Mouse (Mus musculus) limb, embryonic 11.5 days (tissue): ENCODE data around the gene Hba-x. TPM values are rescaled to one million over a fixed set of nuclear protein-coding genes. Genes with fewer than 3 reads are reported as not detected.
A peak's percentile ranks its signal among the peaks of the same experiment; 100 is the strongest.

Source experiments
- ATAC-seq: fragments of 200-750 bp; cut with Nextera tagmentation; 2 replicates; pipeline ENCODE4 v1.8.0; 2017; ENCODE audit warnings: low read depth; ENCODE audit not compliant: insufficient number of reproducible peaks, low FRiP score, low TSS enrichment
- DNase-seq: peaks from one replicate; pipeline ENCODE4 v3.0.0-alpha.2; 2015; ENCODE audit warnings: low spot score
- H3K27ac ChIP-seq: fragments of 300-500 bp; sonication (generic); replicated peaks from 2 replicates; pipeline ENCODE4 v1.5.1; 2014; ENCODE audit warnings: low read depth, mild to moderate bottlenecking, low read length
- H3K27me3 ChIP-seq: fragments of 300-500 bp; sonication (generic); 2 replicates; pipeline ENCODE4 v1.6.1; 2014; ENCODE audit warnings: mild to moderate bottlenecking, low read length, mixed read lengths; ENCODE audit not compliant: control insufficient read depth, insufficient read depth
- H3K36me3 ChIP-seq: fragments of 300-500 bp; sonication (generic); 2 replicates; pipeline ENCODE4 v1.6.1; 2014; ENCODE audit warnings: mild to moderate bottlenecking, low read length, moderate library complexity, mixed read lengths; ENCODE audit not compliant: control insufficient read depth, insufficient read depth
- H3K4me1 ChIP-seq: fragments of 300-500 bp; sonication (generic); 2 replicates; pipeline ENCODE4 v1.6.1; 2014; ENCODE audit warnings: low read length, mixed read lengths; ENCODE audit not compliant: control insufficient read depth, insufficient read depth
- H3K4me2 ChIP-seq: fragments of 300-500 bp; sonication (generic); 2 replicates; pipeline ENCODE4 v1.6.1; 2014; ENCODE audit warnings: low read depth, mild to moderate bottlenecking, moderate library complexity; ENCODE audit not compliant: severe bottlenecking
- H3K4me3 ChIP-seq: fragments of 300-500 bp; sonication (generic); 2 replicates; pipeline ENCODE4 v1.5.1; 2014; ENCODE audit warnings: low read depth, low read length
- H3K9ac ChIP-seq: fragments of 300-500 bp; sonication (generic); 2 replicates; pipeline ENCODE4 v1.6.1; 2014; ENCODE audit warnings: mild to moderate bottlenecking, low read length
- H3K9me3 ChIP-seq: fragments of 300-500 bp; sonication (generic); 2 replicates; pipeline ENCODE4 v1.6.1; 2016; ENCODE audit warnings: low read length; ENCODE audit not compliant: control insufficient read depth
- WGBS: fragments of 180-500 bp; shearing (Covaris S2); extraction: QIAGEN DNeasy Blood & Tissue Kit; methylation state at CpG from one replicate; pipeline ENCODE4 v1.1.7; 2014; 5-methylcytosine and 5-hydroxymethylcytosine counted together
- polyA plus RNA-seq: library from polyadenylated mRNA; unstranded; fragments of >200 nt; fragmentation: Nextera tagmentation; extraction: Ambion mirVana; gene quantifications from 2 replicates; pipeline ENCODE4 v1.2.1, GENCODE M21; 2014

Gene Hba-x
- polyA plus RNA-seq, 1 experiment from 2014 or later = 2,443 TPM

GRCm38 (mm10) chr11:32234816-32235485 is 41.2 kb upstream of the Hba-x start:
- H3K9ac ChIP-seq = no peak overlapping the region
- 92% methylated on average over 6 of the region's 6 CpGs for WGBS
- no peaks in the 10 kb centered on the region for H3K9me3 ChIP-seq
- DNase-seq (no peak), ATAC-seq (no peak)
- H3K4me3 ChIP-seq = no peak overlapping the region
- H3K36me3 ChIP-seq = peaks cover 8% of the 10 kb centered on the region; the same call in 1 of the 2 replicates
- H3K4me1 ChIP-seq = no peaks in the 10 kb centered on the region
- H3K4me2 ChIP-seq = no peak overlapping the region
- H3K27me3 ChIP-seq = no peaks in the 10 kb centered on the region
- H3K27ac ChIP-seq = no peak overlapping the region

GRCm38 (mm10) chr11:32235646-32236045 is 40.6 kb upstream of the Hba-x start:
- H3K4me1 ChIP-seq = no peaks in the 10 kb centered on the region
- WGBS = 82% methylated on average over 3 of the region's 3 CpGs
- DNase-seq = no peak
- H3K36me3 ChIP-seq = peaks cover 8% of the 10 kb centered on the region; the same call in 1 of the 2 replicates
- H3K9me3 ChIP-seq = no peaks in the 10 kb centered on the region
- no peak overlapping the region for H3K9ac ChIP-seq
- H3K27me3 ChIP-seq = no peaks in the 10 kb centered on the region
- H3K4me2 ChIP-seq = no peak overlapping the region
- H3K4me3 ChIP-seq = no peak overlapping the region
- no peak for ATAC-seq
- no peak overlapping the region for H3K27ac ChIP-seq

GRCm38 (mm10) chr11:32236132-32236531 is 40.1 kb upstream of the Hba-x start:
- no peak overlapping the region for H3K4me3 ChIP-seq
- ATAC-seq (no peak), DNase-seq (no peak)
- H3K9ac ChIP-seq = no peak overlapping the region
- 83% methylated on average over 2 of the region's 2 CpGs for WGBS
- H3K4me2 ChIP-seq = no peak overlapping the region
- no peaks in the 10 kb centered on the region for H3K9me3 ChIP-seq
- H3K27me3 ChIP-seq = no peaks in the 10 kb centered on the region
- no peak overlapping the region for H3K27ac ChIP-seq
- no peaks in the 10 kb centered on the region for H3K4me1 ChIP-seq
- peaks cover 8% of the 10 kb centered on the region; the same call in 1 of the 2 replicates for H3K36me3 ChIP-seq

GRCm38 (mm10) chr11:32236712-32237410 is 39.3 kb upstream of the Hba-x start:
- Histone ChIP-seq H3K36me3 (peaks cover 7% of the 10 kb centered on the region; the same call in 1 of the 2 replicates), H3K9me3 (no peaks in the 10 kb centered on the region), H3K27me3 (no peaks in the 10 kb centered on the region), H3K4me2 (no peak overlapping the region), H3K9ac (no peak overlapping the region), H3K4me3 (no peak overlapping the region), H3K4me1 (no peaks in the 10 kb centered on the region), H3K27ac (no peak overlapping the region)
- 64% methylated on average over 9 of the region's 9 CpGs for WGBS
- no peak for ATAC-seq
- peak; percentile 73 for DNase-seq

GRCm38 (mm10) chr11:32237411-32237795 is 38.8 kb upstream of the Hba-x start:
- no peaks in the 10 kb centered on the region for H3K27me3 ChIP-seq
- DNase-seq (no peak), ATAC-seq (no peak)
- WGBS = 89% methylated on average over 3 of the region's 3 CpGs
- no peak overlapping the region for H3K27ac ChIP-seq
- H3K36me3 ChIP-seq = peaks cover 7% of the 10 kb centered on the region; the same call in 1 of the 2 replicates
- H3K9ac ChIP-seq = no peak overlapping the region
- no peaks in the 10 kb centered on the region for H3K4me1 ChIP-seq
- no peaks in the 10 kb centered on the region for H3K9me3 ChIP-seq
- H3K4me2 ChIP-seq = no peak overlapping the region
- no peak overlapping the region for H3K4me3 ChIP-seq

GRCm38 (mm10) chr11:32238093-32238860 is 37.9 kb upstream of the Hba-x start:
- peak; percentile 80 for DNase-seq
- H3K27ac ChIP-seq = no peak overlapping the region
- H3K4me1 ChIP-seq = no peaks in the 10 kb centered on the region
- ATAC-seq = 0 out of 2 replicates have a peak, but pooled peaks have one; percentile 49
- H3K36me3 ChIP-seq = peaks cover 5% of the 10 kb centered on the region; the same call in 1 of the 2 replicates
- H3K4me2 ChIP-seq = no peak overlapping the region
- H3K4me3 ChIP-seq = no peak overlapping the region
- H3K9ac ChIP-seq = no peak overlapping the region
- H3K9me3 ChIP-seq = no peaks in the 10 kb centered on the region
- 67% methylated on average over 5 of the region's 5 CpGs for WGBS
- no peaks in the 10 kb centered on the region for H3K27me3 ChIP-seq

GRCm38 (mm10) chr11:32241391-32241790 is 34.8 kb upstream of the Hba-x start:
- Histone ChIP-seq H3K9me3 (no peaks in the 10 kb centered on the region), H3K9ac (no peak overlapping the region), H3K27ac (no peak overlapping the region), H3K27me3 (no peaks in the 10 kb centered on the region), H3K4me3 (no peak overlapping the region), H3K4me2 (no peak overlapping the region), H3K4me1 (no peaks in the 10 kb centered on the region), H3K36me3 (peaks cover 5% of the 10 kb centered on the region)
- DNase-seq (no peak), ATAC-seq (no peak)

GRCm38 (mm10) chr11:32242209-32242608 is 34.0 kb upstream of the Hba-x start:
- no peaks in the 10 kb centered on the region for H3K4me1 ChIP-seq
- DNase-seq (no peak), ATAC-seq (no peak)
- no peaks in the 10 kb centered on the region for H3K9me3 ChIP-seq
- no peak overlapping the region for H3K4me2 ChIP-seq
- no peak overlapping the region for H3K4me3 ChIP-seq
- no peaks in the 10 kb centered on the region for H3K27me3 ChIP-seq
- H3K36me3 ChIP-seq = peaks cover 5% of the 10 kb centered on the region
- no peak overlapping the region for H3K27ac ChIP-seq
- WGBS = 96% methylated on average over 3 of the region's 3 CpGs
- no peak overlapping the region for H3K9ac ChIP-seq
